Mouse (Mus musculus): ENCODE measurements around the gene Olfr771.
"Not testable (repeated sequence)": the region's sequence is repeated elsewhere in the genome, so short reads cannot be mapped to it uniquely, and the experiment has no call there.

The Olfr771 gene

GRCm38 (mm10) chr10:129164651-129165050 lies at the start of gene Olfr771:
TSS of gene Olfr771 (minus strand) at chr10:129164751.
- in situ Hi-C loops (cut with MboI, MseI) = loop anchor here (10.0 kb wide), 1 partner anchor 430 kb away; no protein-coding TSS in a partner anchor

DNA sequence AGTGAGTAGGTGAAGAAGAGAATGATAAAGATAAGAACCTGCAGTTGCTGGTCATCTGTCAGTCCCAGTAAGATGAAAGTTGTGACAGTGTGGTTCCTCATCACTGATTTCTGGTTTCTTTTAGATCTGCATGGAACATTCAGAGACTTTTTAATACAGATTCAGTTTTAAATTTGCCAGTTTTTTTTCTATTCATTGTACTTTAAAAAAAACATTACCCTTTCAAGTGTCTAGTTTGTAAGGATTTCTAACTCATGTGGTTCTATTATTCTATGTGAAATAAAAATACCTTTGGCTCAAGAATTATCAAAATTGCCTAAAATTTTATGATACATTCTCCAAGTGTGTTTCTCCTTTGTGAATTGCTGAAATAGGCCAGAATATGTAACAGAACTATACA lies 22.8 kb upstream of the Olfr771 start, which contains the start of gene Olfr773:
Gene Olfr773, minus strand, starts transcription at position 101 of the 400 bp plus-strand sequence.
- in situ Hi-C loops (cut with MboI, MseI) = not testable (repeated sequence)

GRCm38 (mm10) chr10:129177821-129178220 lies 13.3 kb upstream of the Olfr771 start, which contains the start of gene Olfr772:
TSS of gene Olfr772 (minus strand) at chr10:129177921.
- in situ Hi-C loops (cut with MboI, MseI) = not testable (repeated sequence)

DNA sequence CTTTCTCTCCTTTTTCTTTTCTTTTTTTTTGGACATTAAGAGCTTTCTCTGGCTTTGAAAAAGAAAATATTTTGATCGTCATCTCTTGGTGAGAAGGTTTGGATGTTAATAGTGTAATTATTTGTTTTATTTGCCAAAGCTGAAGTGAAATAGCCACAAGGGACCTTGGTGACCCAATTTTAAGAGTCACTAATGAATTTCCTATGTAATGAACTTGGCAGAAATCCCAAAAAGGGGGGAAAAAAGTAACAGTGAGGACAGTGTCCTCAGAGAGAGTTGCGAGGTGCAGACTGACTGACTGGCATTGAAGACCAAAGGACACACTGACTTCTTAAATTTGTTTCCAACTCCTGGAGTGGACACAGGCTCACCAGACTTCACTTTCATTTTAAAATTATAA lies 25.7 kb downstream of the Olfr771 start, which contains the start of gene Olfr770:
Gene Olfr770, minus strand, starts transcription at position 101 of the 400 bp plus-strand sequence.
- in situ Hi-C loops (cut with MboI, MseI) = no loop called here

- in situ Hi-C loops (cut with MboI, MseI) = loop anchor here (10.0 kb wide), 1 partner anchor 323 kb away; the partner anchor contains the start of gene Mmp19
Observed at GRCm38 (mm10) chr10:129117761-129118160, 46.8 kb downstream of the Olfr771 start, which contains the start of gene Olfr769. TSS of gene Olfr769 (minus strand) at chr10:129117861.

- in situ Hi-C loops (cut with MboI, MseI) = loop anchor here (10.0 kb wide), 1 partner anchor 320 kb away; the partner anchor contains the start of gene Mmp19
Observed at GRCm38 (mm10) chr10:129115146-129115545, 49.4 kb downstream of the Olfr771 start.

Measured in T-helper 2 cell (primary cell).